Mouse (Mus musculus) limb, embryonic 10.5 days (tissue): ENCODE data around the gene Zfp37. TPM values are rescaled to one million over a fixed set of nuclear protein-coding genes. Genes with fewer than 3 reads are reported as not detected.
A peak's percentile ranks its signal among the peaks of the same experiment; 100 is the strongest.

Experiments
- DNase-seq: peaks from one replicate; pipeline ENCODE4 v3.0.0-alpha.2; 2017; ENCODE audit warnings: low spot score
- H3K27ac ChIP-seq: fragments of 300-500 bp; sonication (generic); 2 replicates; pipeline ENCODE4 v1.5.1; 2016; ENCODE audit warnings: mild to moderate bottlenecking
- H3K27me3 ChIP-seq: fragments of 300-500 bp; sonication (generic); 2 replicates; pipeline ENCODE4 v1.6.1; 2016; ENCODE audit warnings: low read depth, mild to moderate bottlenecking; ENCODE audit not compliant: poor library complexity, severe bottlenecking
- H3K36me3 ChIP-seq: fragments of 300-500 bp; sonication (generic); 2 replicates; pipeline ENCODE4 v1.6.1; 2016; ENCODE audit warnings: mild to moderate bottlenecking, moderate library complexity
- H3K4me1 ChIP-seq: fragments of 300-500 bp; sonication (generic); 2 replicates; pipeline ENCODE4 v1.6.1; 2016
- H3K4me3 ChIP-seq: fragments of 300-500 bp; sonication (generic); 2 replicates; pipeline ENCODE4 v1.5.1; 2016; ENCODE audit warnings: mild to moderate bottlenecking, moderate library complexity
- H3K9me3 ChIP-seq: fragments of 300-500 bp; sonication (generic); replicated peaks from 2 replicates; pipeline ENCODE4 v1.6.1; 2016; ENCODE audit warnings: mild to moderate bottlenecking
- WGBS: fragments of 180-500 bp; shearing (Covaris S2); methylation state at CpG from one replicate; pipeline ENCODE4 v1.1.7; 2016; 5-methylcytosine and 5-hydroxymethylcytosine counted together
- polyA plus RNA-seq: library from polyadenylated mRNA; unstranded; fragments of >200 nt; fragmentation: Nextera tagmentation; extraction: Ambion mirVana; gene quantifications from 2 replicates; pipeline ENCODE4 v1.2.1, GENCODE M21; 2016

Zfp37 gene
- polyA plus RNA-seq, 1 experiment from 2014 or later, result 19.4 TPM

DNA sequence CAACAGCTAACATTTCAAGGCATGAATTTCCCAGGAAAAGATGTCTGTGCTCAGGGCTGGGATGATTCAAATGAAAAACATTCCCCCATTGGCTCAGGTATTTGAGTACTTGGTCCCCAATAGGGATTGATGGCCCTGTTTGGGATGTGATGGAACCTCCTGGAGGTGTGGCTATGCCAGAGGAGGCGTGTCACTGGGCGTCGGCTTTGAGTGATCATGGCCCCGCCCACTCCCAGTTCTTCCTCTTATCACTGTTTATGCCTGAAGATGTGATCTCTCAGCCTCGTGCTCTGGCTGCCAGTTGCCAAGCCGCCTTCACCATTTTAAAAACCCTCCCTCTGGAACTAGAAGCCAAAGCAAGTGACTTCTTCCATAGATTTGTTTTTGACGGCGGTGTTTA is 23.7 kb upstream of the Zfp37 start:
- Histone ChIP-seq H3K4me3 (no peak overlapping the region), H3K27ac (no peak overlapping the region), H3K9me3 (no peaks in the 10 kb centered on the region), H3K27me3 (no peaks in the 10 kb centered on the region), H3K36me3 (no peaks in the 10 kb centered on the region), H3K4me1 (no peaks in the 10 kb centered on the region)
- WGBS, result 62% methylated on average over 8 of the region's 8 CpGs
- DNase-seq, result peak; percentile 16

DNA sequence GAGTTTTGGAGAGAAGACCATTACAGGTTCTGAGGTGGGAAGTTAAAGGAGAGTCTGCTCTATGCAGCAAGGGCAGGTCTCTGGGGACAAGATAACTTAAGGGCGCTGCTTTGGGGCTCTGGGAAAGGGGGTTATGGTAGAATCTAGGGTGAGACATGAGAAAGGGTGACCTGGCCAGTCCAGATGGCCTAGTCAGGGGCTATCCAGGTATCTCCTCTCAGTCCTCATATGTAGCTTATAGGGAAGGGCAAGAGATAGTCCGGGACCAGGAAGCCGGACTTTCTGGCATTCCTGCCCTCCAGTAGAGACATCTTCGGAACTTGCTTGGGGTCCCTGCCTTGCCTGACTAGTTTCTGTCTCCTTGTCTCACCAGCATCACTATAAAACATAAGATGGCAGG is 20.9 kb upstream of the Zfp37 start:
- Histone ChIP-seq H3K36me3 (no peaks in the 10 kb centered on the region), H3K27me3 (no peaks in the 10 kb centered on the region), H3K9me3 (no peaks in the 10 kb centered on the region), H3K4me1 (no peaks in the 10 kb centered on the region), H3K4me3 (no peak overlapping the region), H3K27ac (no peak overlapping the region)
- 94% methylated on average over 4 of the region's 4 CpGs for WGBS
- DNase-seq, result peak; percentile 8

DNA sequence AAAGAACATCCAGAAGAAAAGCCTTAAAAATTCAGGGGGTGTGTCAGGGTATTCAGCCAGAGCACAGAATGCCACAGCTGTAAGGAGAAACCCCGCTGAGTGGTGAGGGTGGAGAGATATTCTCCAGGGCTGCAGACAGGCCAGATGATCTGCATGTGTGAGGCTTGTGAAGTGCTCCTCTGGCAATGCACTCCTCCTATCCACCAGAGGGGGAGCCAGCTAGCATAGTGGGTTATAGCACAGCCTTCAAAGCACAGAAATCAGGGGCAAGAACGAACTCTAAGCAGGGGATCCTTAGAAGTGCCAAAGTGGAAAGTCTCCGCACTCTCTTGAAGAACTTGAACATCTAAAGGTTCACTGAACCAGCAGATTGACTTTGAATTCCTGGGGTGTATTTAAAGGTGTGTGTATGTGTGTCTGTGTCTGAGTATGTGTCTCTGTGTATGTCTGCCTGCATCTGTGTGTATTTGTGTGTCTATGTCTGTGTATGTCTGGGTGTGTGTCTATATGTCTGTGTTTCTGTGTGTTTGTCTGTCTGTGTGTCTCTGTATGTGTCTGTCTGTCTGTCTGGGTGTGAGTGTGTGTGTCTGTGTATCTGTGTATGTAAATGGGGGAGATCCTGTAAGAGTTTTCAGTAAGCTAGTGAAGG is 20.2 kb upstream of the Zfp37 start:
- 40% methylated on average over 3 of the region's 3 CpGs for WGBS
- H3K9me3 ChIP-seq, result no peaks in the 10 kb centered on the region
- H3K27ac ChIP-seq, result no peak overlapping the region
- H3K4me3 ChIP-seq, result no peak overlapping the region
- no peaks in the 10 kb centered on the region for H3K27me3 ChIP-seq
- H3K4me1 ChIP-seq, result no peaks in the 10 kb centered on the region
- no peaks in the 10 kb centered on the region for H3K36me3 ChIP-seq
- DNase-seq, result peak; percentile 26

DNA sequence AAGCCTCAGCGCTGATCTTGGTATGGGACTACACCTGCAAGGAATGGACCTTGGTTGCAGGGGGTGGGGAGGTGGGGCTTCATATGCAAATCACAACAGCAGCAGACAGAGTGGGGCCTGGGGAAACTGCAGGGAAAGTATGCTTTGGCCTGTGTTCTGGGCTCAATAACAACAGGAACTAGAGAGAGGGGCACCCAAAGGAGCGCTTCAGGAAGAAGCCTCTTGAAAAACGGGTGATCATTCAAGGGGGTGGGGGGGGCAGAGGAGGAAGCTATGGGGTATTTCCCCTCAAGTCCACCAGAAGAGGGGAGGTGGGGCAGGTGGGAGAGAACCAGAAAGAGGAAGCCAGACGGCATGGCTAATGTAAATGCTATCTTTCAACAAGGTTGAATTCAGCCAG is 17.5 kb upstream of the Zfp37 start:
- 39% methylated on average over 4 of the region's 4 CpGs for whole genome bisulfite sequencing
- Histone ChIP-seq H3K9me3 (no peaks in the 10 kb centered on the region), H3K36me3 (no peaks in the 10 kb centered on the region), H3K27me3 (no peaks in the 10 kb centered on the region), H3K4me3 (no peak overlapping the region), H3K27ac (no peak overlapping the region), H3K4me1 (no peaks in the 10 kb centered on the region)
- DNase-seq, result peak; percentile 14

DNA sequence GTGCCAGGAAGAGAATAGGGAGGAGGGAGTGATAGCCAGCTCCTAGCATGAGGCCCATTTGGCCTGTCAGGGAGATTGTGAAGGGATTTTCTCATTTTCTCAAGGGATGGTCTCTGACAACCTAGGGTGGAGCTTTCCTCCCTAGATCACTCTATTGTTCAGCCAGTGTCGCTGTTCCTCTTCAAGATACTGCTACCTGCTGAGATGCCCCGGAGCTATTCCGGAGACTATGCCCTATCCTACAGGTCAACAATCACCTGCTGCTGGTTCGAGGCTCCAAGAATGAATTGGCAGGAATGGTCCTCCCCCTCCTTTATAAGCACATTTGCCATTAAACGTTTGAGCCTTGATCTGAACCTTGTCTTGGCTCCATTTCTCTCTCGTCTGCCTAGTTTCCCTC is 9.7 kb upstream of the Zfp37 start:
- Histone ChIP-seq H3K4me1 (no peaks in the 10 kb centered on the region), H3K4me3 (no peak overlapping the region), H3K27ac (no peak overlapping the region), H3K27me3 (no peaks in the 10 kb centered on the region), H3K36me3 (no peaks in the 10 kb centered on the region), H3K9me3 (no peaks in the 10 kb centered on the region)
- 69% methylated on average over 6 of the region's 6 CpGs for WGBS
- DNase-seq, result no peak

DNA sequence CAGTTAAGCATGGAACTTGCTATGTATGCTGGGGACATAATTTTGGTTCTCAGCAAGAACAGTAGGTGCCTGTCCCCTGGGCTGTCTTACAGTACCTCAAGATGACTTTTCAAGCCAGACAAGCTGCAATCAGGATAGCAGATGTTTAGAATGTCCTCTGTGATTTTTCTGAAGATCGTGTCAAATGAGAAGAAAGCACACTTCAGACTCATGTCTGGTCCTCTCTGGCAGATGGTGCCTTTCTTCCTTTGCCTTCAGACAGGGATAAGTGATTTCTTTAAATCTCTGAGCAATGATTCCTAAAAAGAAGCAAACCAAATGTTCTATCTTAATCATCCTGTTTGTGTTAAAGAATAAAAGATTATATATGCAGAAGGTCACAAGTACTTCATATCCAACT is 694 bp downstream of the Zfp37 start:
- Histone ChIP-seq H3K27me3 (no peaks in the 10 kb centered on the region), H3K36me3 (no peaks in the 10 kb centered on the region), H3K9me3 (no peaks in the 10 kb centered on the region), H3K27ac (no peak overlapping the region), H3K4me1 (no peaks in the 10 kb centered on the region), H3K4me3 (no peak overlapping the region)
- WGBS, result 65% methylated on average over 1 of the region's 1 CpGs
- no peak for DNase-seq

DNA sequence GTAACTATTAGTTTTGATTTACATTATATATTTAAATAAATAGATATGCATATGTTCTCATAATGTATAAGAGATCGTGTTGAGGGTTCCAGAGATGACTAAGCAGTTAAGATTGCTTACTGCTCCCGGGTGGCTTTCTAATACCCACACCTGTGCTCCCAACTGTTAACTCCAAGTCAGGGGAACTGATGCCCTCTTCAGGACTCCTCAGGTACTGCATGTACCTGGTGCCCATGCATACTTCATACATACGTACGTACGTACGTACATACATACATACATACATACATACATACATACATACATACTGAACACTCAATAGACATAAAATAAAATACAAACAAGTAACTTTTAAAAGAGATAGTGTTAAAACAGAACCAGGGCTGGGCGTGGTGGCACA is 1.4 kb downstream of the Zfp37 start:
- H3K27me3 ChIP-seq, result no peaks in the 10 kb centered on the region
- H3K27ac ChIP-seq, result no peak overlapping the region
- H3K4me3 ChIP-seq, result no peak overlapping the region
- 88% methylated on average over 7 of the region's 7 CpGs for WGBS
- no peaks in the 10 kb centered on the region for H3K36me3 ChIP-seq
- H3K9me3 ChIP-seq, result no peaks in the 10 kb centered on the region
- no peak for DNase-seq
- no peaks in the 10 kb centered on the region for H3K4me1 ChIP-seq

DNA sequence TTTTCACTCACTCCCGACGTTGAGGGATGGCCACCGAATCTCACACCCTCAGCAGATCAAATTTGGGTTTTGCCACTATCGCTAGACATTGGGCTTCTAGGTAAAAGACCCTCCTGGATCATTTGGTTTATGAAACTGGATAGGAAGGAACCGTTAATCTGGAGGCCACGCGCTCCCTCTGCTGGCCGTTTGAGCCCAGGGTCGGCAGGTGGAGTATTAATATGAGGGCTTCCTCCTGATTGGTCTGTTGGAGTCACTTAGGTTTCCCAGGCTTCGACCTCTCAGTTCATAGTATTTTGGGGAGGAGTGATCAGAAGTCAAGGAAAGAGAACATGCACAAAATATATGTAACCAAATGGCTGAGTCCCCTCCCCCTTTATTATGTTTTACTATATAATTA is 2.5 kb downstream of the Zfp37 start:
- H3K27me3 ChIP-seq, result no peaks in the 10 kb centered on the region
- H3K4me1 ChIP-seq, result no peaks in the 10 kb centered on the region
- H3K9me3 ChIP-seq, result no peaks in the 10 kb centered on the region
- no peak overlapping the region for H3K27ac ChIP-seq
- no peaks in the 10 kb centered on the region for H3K36me3 ChIP-seq
- no peak overlapping the region for H3K4me3 ChIP-seq
- DNase-seq, result peak; percentile 66
- 41% methylated on average over 10 of the region's 10 CpGs for WGBS

DNA sequence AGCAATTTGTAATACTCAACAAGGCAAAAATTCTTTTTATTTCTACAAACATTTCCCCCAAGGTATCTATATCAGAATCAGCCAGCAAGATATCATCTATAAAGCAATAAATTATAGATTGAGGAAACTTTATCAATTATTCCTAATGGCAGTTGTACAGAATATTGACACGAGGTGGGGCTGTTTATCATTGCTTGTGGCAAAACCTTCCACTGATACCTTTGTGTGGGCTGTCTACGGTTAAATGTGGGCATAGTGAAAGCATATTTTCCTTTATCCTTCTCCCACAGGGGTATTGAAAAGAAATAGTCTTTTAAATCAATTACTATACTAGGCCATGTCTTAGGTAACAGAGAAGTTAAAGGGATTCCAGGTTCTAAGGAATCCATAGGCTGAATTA is 17.4 kb downstream of the Zfp37 start:
- Histone ChIP-seq H3K36me3 (no peaks in the 10 kb centered on the region), H3K27me3 (no peaks in the 10 kb centered on the region), H3K9me3 (no peaks in the 10 kb centered on the region), H3K4me3 (no peak overlapping the region), H3K27ac (no peak overlapping the region), H3K4me1 (peaks cover 12% of the 10 kb centered on the region)
- DNase-seq, result no peak
- 86% methylated on average over 2 of the region's 2 CpGs for WGBS

DNA sequence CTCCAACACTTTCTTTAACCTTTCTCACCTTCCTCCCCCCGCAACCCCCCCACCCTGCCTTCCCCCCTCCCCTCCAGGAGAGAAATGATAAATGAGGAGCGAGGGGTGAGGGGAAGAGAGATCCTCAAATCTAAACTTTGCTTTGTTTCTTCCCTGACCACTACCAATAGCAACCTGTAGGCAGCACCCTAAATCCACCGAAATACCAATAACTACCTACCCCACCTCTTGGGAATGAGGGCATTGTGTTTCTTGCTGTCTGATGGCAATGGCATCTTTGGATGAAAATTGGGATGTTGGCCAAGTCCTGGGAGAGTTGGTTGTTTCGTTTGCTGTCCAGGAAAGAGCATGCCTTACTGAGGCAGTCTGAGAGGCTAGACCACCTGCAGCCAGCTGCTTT is 20.8 kb downstream of the Zfp37 start:
- Histone ChIP-seq H3K27me3 (no peaks in the 10 kb centered on the region), H3K36me3 (peaks cover 4% of the 10 kb centered on the region; the same call in 1 of the 2 replicates), H3K9me3 (no peaks in the 10 kb centered on the region), H3K4me3 (no peak overlapping the region), H3K27ac (no peak overlapping the region), H3K4me1 (peaks cover 20% of the 10 kb centered on the region)
- 43% methylated on average over 4 of the region's 4 CpGs for WGBS
- DNase-seq, result no peak

DNA sequence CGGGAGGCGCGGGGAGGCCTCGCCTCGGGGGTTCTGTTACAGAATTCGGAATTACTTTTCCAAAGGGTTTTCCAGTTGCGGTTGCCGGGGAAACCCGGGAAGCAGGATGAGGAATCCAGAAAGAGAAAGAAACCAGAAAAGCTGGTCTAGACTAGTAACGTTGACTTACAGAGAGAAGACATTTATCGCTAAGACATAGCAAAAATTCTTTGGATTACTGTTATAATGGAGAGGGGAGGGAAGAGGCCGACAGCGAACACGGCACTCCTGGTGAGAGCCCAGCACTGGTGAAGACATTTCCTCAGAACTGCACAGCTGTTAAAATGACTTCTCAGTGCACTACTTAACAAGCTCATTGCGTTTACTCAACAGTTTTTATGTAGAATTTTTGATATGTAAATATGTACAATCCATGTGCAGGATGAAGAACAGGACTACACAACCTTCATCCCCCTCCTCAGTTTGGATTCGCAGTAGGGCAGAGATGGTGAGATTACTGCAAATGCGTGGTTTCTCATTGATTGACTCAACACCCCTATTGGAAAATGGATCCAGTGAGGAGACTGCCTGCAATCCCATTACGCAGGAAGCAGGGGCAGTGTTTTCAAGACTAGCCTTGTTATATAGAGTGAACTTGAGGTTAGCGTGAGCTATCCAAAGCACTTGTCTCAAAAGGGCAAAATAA is 22.0 kb downstream of the Zfp37 start:
- 7% methylated on average over 19 of the region's 19 CpGs for WGBS
- Histone ChIP-seq H3K4me3 (peak overlapping the region; percentile 81), H3K36me3 (peaks cover 16% of the 10 kb centered on the region), H3K4me1 (peaks cover 20% of the 10 kb centered on the region), H3K27me3 (no peaks in the 10 kb centered on the region), H3K27ac (peak overlapping the region; percentile 97), H3K9me3 (no peaks in the 10 kb centered on the region)
- DNase-seq, result no peak

DNA sequence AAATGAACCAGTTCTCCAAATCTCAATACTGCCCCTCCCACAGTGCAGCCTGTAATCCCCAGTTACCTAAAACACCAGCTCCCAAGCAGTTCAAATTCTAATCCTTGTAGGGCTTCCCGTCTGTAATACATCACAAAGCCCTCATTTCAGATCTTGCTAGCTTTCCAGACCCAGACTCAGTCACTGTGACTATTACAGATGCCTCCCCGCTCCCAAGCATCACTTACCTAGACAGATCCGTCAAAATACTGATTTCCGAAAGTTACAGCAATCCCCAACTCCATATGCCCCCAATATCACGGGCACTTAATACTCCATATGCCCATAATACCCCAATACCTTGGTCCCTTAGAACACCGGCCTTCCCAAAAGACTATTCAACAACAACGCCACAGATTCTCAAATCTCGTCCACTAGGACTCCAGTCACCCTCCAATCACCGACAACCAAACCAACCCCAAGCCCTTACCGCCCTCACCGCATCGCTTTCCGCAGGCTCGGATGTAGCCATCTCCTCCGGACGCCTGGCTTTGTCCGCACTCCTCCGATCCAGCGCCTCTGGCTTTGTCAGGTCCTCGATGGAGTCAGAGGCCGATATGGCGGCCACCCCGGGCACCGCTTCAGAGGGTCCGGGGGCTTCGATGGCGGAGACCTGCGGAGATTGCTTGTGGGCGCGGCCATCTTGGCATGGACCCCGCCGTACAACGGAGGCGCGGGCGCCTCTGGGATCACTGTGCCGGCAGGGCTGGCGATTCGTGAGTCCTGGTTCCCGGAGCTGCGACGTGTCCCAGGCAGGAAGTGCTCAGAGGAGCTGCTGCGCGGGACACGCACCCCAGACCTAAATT is 22.8 kb downstream of the Zfp37 start:
- Histone ChIP-seq H3K27me3 (no peaks in the 10 kb centered on the region), H3K9me3 (no peaks in the 10 kb centered on the region)
- peak; percentile 92 for DNase-seq

DNA sequence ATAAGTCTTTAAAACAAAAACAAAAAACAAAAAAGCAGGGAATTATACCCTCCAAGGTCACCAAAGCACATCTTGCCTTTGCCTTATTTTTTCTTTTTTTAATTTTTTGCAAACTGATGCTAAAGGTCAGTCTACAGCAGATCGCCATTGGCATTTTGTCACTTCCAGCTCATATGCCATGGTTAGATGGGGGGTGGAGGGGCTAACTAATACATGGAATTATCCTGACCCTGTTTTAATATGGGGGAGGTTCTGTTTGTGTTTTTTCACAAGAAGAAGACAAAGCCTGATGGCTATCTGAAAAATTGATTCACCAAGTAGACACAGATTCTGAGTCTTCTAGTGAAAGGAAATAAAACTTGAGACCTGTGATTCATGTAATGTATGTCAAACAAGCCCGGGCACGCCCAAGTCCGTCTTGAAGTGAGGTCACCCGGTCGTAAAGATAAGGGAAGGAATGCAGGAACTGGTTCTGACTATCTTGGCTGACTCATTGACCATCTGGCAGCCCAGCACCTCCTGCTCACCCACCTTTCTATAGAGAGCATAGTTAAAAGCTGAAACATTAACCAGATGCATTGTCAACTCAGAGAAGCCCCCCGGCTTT is 30.8 kb downstream of the Zfp37 start:
- Histone ChIP-seq H3K9me3 (no peaks in the 10 kb centered on the region), H3K36me3 (peaks cover 99% of the 10 kb centered on the region), H3K27ac (no peak overlapping the region), H3K27me3 (no peaks in the 10 kb centered on the region), H3K4me1 (no peaks in the 10 kb centered on the region), H3K4me3 (no peak overlapping the region)
- no peak for DNase-seq
- 82% methylated on average over 7 of the region's 7 CpGs for WGBS

More for the DNA sequence above, 22.8 kb downstream of the Zfp37 start:
- Histone ChIP-seq H3K4me3 (peak overlapping the region; percentile 81), H3K36me3 (peaks cover 24% of the 10 kb centered on the region), H3K27ac (peak overlapping the region; percentile 97), H3K4me1 (peaks cover 20% of the 10 kb centered on the region)
- under 1% methylated on average over 45 of the region's 45 CpGs for whole genome bisulfite sequencing
